Mouse (Mus musculus): ENCODE measurements around the gene Pak7. TPM values are rescaled to one million over a fixed set of nuclear protein-coding genes. Genes with fewer than 3 reads are reported as not detected.

Gene Pak7
- polyA plus RNA-seq, 1 experiment from 2014 or later: 0.57 TPM

Other genes starting within 250 kb of the Pak7 start
- 0.09 and 0.18 TPM in 2 replicates for gene Ankef1, start 113.9 kb upstream of the Pak7 start, polyA plus RNA-seq (2014; fragmentation: Nextera tagmentation; extraction: Ambion mirVana)